Mouse (Mus musculus) embryonic facial prominence, embryonic 10.5 days (tissue): ENCODE results near the gene H2afx. TPM values are rescaled to one million over a fixed set of nuclear protein-coding genes. Genes with fewer than 3 reads are reported as not detected.
"Not testable (repeated sequence)": the region's sequence is repeated elsewhere in the genome, so short reads cannot be mapped to it uniquely, and the experiment has no call there.

Source experiments
- DNase-seq: peaks from one replicate; pipeline ENCODE4 v3.0.0-alpha.2; 2017; ENCODE audit warnings: low spot score
- H3K27ac ChIP-seq: fragments of 300-500 bp; sonication (generic); replicated peaks from 2 replicates; pipeline ENCODE4 v1.5.1; 2016; ENCODE audit warnings: mild to moderate bottlenecking
- H3K27me3 ChIP-seq: fragments of 300-500 bp; sonication (generic); replicated peaks from 2 replicates; pipeline ENCODE4 v1.6.1; 2016; ENCODE audit warnings: low read depth, mild to moderate bottlenecking; ENCODE audit not compliant: poor library complexity, severe bottlenecking
- H3K36me3 ChIP-seq: fragments of 300-500 bp; sonication (generic); replicated peaks from 2 replicates; pipeline ENCODE4 v1.6.1; 2016; ENCODE audit warnings: mild to moderate bottlenecking, moderate library complexity
- H3K4me1 ChIP-seq: fragments of 300-500 bp; sonication (generic); 2 replicates; pipeline ENCODE4 v1.6.1; 2016
- H3K4me3 ChIP-seq: fragments of 300-500 bp; sonication (generic); 2 replicates; pipeline ENCODE4 v1.5.1; 2016; ENCODE audit warnings: mild to moderate bottlenecking, moderate library complexity
- H3K9me3 ChIP-seq: fragments of 300-500 bp; sonication (generic); 2 replicates; pipeline ENCODE4 v1.6.1; 2016; ENCODE audit warnings: mild to moderate bottlenecking
- WGBS: fragments of 180-500 bp; shearing (Covaris S2); methylation state at CpG from one replicate; pipeline ENCODE4 v1.1.7; 2016; 5-methylcytosine and 5-hydroxymethylcytosine counted together
- polyA plus RNA-seq: library from polyadenylated mRNA; unstranded; fragments of >200 nt; fragmentation: Nextera tagmentation; extraction: Ambion mirVana; gene quantifications from 2 replicates; pipeline ENCODE4 v1.2.1, GENCODE M21; 2016

The H2afx gene
- polyA plus RNA-seq, result 601 and 615 TPM in 2 replicates

DNA sequence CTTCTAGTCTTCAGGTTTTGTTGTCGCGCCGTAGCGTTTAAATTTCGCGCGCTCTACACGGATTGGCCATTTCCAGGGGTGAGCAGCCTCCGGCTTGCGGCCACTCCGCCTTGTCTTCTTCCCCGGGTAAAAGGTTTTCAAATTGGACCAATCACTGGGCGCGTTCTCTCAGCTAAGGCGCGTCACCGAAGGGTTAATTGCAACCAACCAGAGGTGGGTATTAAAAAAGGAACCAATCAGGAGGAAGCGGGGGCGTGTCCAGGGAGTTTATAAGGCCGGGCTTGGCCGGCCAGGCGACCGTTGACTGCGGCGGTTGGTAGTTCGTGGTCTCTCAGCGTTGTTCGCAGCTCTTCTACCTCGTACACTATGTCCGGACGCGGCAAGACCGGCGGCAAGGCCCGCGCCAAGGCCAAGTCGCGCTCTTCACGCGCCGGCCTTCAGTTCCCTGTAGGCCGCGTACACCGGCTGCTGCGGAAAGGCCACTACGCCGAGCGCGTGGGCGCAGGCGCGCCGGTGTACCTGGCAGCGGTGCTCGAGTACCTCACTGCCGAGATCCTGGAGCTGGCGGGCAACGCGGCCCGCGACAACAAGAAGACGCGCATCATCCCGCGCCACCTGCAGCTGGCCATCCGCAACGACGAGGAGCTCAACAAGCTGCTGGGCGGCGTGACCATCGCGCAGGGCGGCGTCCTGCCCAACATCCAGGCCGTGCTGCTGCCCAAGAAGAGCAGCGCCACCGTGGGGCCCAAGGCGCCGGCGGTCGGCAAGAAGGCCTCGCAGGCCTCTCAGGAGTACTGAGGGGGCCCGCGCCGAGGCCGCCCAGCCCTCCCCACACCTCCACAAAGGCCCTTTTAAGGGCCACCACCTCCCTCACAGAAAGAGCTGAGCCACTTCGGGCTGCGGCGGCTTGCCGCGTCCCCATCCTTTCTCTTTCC lies at the start of gene H2afx:
Gene H2afx (plus strand): TSS at position 299 of the 935 bp plus-strand sequence.
- Histone ChIP-seq H3K4me1 (peaks cover 16% of the 10 kb centered on the region), H3K9me3 (peaks cover 6% of the 10 kb centered on the region), H3K27ac (peak within 1 kb of the TSS; percentile 98), H3K36me3 (peaks cover 81% of the 10 kb centered on the region), H3K4me3 (peak within 1 kb of the TSS; percentile 99), H3K27me3 (no peaks in the 10 kb centered on the region)
- WGBS, result under 1% methylated on average over 91 of the region's 91 CpGs
- peak; percentile 98 for DNase-seq

DNA sequence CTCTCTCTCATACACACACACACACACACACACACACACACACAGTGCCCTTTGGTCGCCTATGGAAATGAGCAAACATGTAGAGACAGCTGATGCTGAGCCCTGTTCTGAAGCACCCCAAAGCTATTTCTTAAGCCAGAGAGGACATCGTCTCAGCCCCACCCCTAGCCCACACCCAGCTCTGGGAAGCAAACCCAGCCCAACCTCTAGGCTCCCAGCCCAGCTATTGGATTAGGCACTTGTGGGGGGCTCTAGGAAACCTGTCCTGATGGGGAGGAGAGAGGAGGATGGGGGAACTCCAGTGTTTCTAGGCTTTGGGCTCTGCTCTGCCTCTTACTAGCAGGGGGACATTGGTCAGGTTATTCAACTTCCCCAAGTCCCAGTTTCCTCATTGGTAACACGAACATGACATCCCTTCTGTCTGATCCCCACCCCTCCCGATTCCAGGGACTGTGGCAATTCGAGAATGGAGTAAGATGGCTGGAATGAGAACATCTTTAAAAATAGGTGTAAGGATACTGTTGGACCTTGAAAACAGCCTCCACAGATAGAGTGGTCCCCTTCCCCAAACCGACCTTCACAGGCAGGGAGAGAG lies 48.1 kb upstream of the H2afx start:
- Histone ChIP-seq H3K27ac (no peak overlapping the region), H3K9me3 (no peaks in the 10 kb centered on the region), H3K4me3 (peak overlapping the region; percentile 81; the same call in 1 of the 2 replicates)

GRCm38 (mm10) chr9:44287003-44287400 lies 47.5 kb upstream of the H2afx start:
- WGBS, result 6% methylated on average over 11 of the region's 11 CpGs
- peak overlapping the region; percentile 81 for H3K27ac ChIP-seq

More for the DNA sequence above, 48.1 kb upstream of the H2afx start:
- no peak for DNase-seq
- Histone ChIP-seq H3K4me1 (peaks cover 31% of the 10 kb centered on the region), H3K36me3 (peaks cover 15% of the 10 kb centered on the region), H3K27me3 (peaks cover 55% of the 10 kb centered on the region)
- WGBS, result 8% methylated on average over 6 of the region's 6 CpGs

DNA sequence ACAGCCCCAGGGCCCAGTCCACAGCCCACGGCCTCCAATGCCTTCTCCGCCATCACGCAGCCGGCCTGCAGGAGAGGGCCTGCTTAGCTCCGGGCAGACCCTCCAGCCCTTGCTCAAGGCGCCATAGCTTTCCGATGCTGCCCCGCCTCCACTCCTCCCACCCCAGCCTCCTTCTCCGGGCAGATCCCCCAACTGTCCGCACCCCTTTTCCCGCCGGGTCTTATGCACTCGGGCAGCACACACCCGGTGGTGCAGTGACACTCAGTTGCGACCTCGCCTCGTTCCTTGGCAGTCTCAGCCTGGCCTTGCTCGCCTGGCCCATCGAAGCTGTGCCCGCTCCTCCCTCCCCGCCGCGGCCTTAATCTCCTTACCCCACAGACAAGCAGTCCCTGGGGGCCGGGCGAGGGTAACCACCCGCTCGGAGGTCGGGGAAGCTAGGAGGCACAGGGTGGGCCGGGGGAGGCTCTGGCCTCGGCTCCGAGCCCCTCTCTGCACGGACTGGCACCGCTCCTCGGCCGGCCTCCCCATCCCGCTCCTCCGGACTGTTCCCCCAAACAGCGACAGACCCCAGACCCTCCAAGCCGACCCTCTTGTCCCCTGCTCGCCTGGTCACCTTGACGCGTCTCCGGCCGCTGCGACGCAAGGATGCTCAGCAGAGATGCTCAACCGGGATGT lies 47.0 kb upstream of the H2afx start:
- Histone ChIP-seq H3K36me3 (peaks cover 26% of the 10 kb centered on the region), H3K9me3 (no peaks in the 10 kb centered on the region), H3K27ac (peak overlapping the region; percentile 81), H3K4me1 (peaks cover 31% of the 10 kb centered on the region), H3K4me3 (peak overlapping the region; percentile 81), H3K27me3 (peaks cover 55% of the 10 kb centered on the region)
- DNase-seq, result peak; percentile 59
- under 1% methylated on average over 47 of the region's 47 CpGs for WGBS

More at GRCm38 (mm10) chr9:44287003-44287400, 47.5 kb upstream of the H2afx start:
- peaks cover 21% of the 10 kb centered on the region for H3K36me3 ChIP-seq
- peak overlapping the region; percentile 81 for H3K4me3 ChIP-seq
- no peaks in the 10 kb centered on the region for H3K9me3 ChIP-seq
- H3K27me3 ChIP-seq, result peaks cover 55% of the 10 kb centered on the region
- peaks cover 31% of the 10 kb centered on the region for H3K4me1 ChIP-seq
- DNase-seq, result peak; percentile 18

- peaks cover 33% of the 10 kb centered on the region for H3K36me3 ChIP-seq
- H3K27ac ChIP-seq, result peak within 1 kb of the TSS; percentile 81
- peaks cover 55% of the 10 kb centered on the region for H3K27me3 ChIP-seq
- peak within 1 kb of the TSS; percentile 81 for H3K4me3 ChIP-seq
- H3K4me1 ChIP-seq, result peaks cover 31% of the 10 kb centered on the region
- 1% methylated on average over 38 of the region's 38 CpGs for WGBS
- DNase-seq, result peak; percentile 55
- no peaks in the 10 kb centered on the region for H3K9me3 ChIP-seq
Observed at GRCm38 (mm10) chr9:44288076-44288958, 46.2 kb upstream of the H2afx start, which contains the start of gene Abcg4. Gene Abcg4 (minus strand): TSS chr9:44288615.

- peak; percentile 27 for DNase-seq
- H3K27me3 ChIP-seq, result peaks cover 55% of the 10 kb centered on the region
- no peaks in the 10 kb centered on the region for H3K9me3 ChIP-seq
- 6% methylated on average over 11 of the region's 11 CpGs for WGBS
- peaks cover 39% of the 10 kb centered on the region for H3K36me3 ChIP-seq
- H3K4me3 ChIP-seq, result peak overlapping the region; percentile 81; the same call in 1 of the 2 replicates
- H3K4me1 ChIP-seq, result peaks cover 31% of the 10 kb centered on the region
- H3K27ac ChIP-seq, result no peak overlapping the region; the same call in 1 of the 2 replicates
Observed at GRCm38 (mm10) chr9:44288959-44289291, 45.6 kb upstream of the H2afx start.

- no peak overlapping the region for H3K27ac ChIP-seq
- H3K36me3 ChIP-seq, result peaks cover 73% of the 10 kb centered on the region
- H3K27me3 ChIP-seq, result peaks cover 29% of the 10 kb centered on the region
- peak; percentile 38 for DNase-seq
- WGBS, result 67% methylated on average over 3 of the region's 3 CpGs
- no peaks in the 10 kb centered on the region for H3K9me3 ChIP-seq
- peaks cover 18% of the 10 kb centered on the region for H3K4me1 ChIP-seq
- no peak overlapping the region for H3K4me3 ChIP-seq
Observed at GRCm38 (mm10) chr9:44292490-44292889, 42.0 kb upstream of the H2afx start.

GRCm38 (mm10) chr9:44300001-44300400 lies 34.5 kb upstream of the H2afx start:
- peaks cover 77% of the 10 kb centered on the region for H3K36me3 ChIP-seq
- H3K27ac ChIP-seq, result not testable (repeated sequence)
- WGBS, result 95% methylated on average over 3 of the region's 3 CpGs

GRCm38 (mm10) chr9:44305466-44306079 lies 28.9 kb upstream of the H2afx start, which contains the start of gene Hinfp:
Gene Hinfp (minus strand): TSS chr9:44305671.
- Histone ChIP-seq H3K4me3 (peak within 1 kb of the TSS; percentile 96), H3K27ac (peak within 1 kb of the TSS; percentile 91), H3K27me3 (peaks cover 4% of the 10 kb centered on the region), H3K4me1 (peaks cover 17% of the 10 kb centered on the region), H3K9me3 (no peaks in the 10 kb centered on the region), H3K36me3 (peaks cover 24% of the 10 kb centered on the region)
- under 1% methylated on average over 54 of the region's 54 CpGs for WGBS
- DNase-seq, result peak; percentile 99

More at GRCm38 (mm10) chr9:44300001-44300400, 34.5 kb upstream of the H2afx start:
- H3K4me3 ChIP-seq, H3K27me3 ChIP-seq, H3K9me3 ChIP-seq, DNase-seq: not testable (repeated sequence)
- H3K4me1 ChIP-seq, result peaks cover 16% of the 10 kb centered on the region

GRCm38 (mm10) chr9:44306532-44306931 lies 28.0 kb upstream of the H2afx start:
- 92% methylated on average over 6 of the region's 6 CpGs for WGBS
- DNase-seq, result no peak
- Histone ChIP-seq H3K9me3 (no peaks in the 10 kb centered on the region), H3K36me3 (peaks cover 15% of the 10 kb centered on the region), H3K27me3 (peaks cover 13% of the 10 kb centered on the region), H3K4me3 (no peak overlapping the region), H3K27ac (no peak overlapping the region), H3K4me1 (peaks cover 27% of the 10 kb centered on the region)

- Histone ChIP-seq H3K4me1 (peaks cover 33% of the 10 kb centered on the region), H3K4me3 (no peak overlapping the region), H3K27ac (no peak overlapping the region), H3K9me3 (no peaks in the 10 kb centered on the region), H3K36me3 (peaks cover 8% of the 10 kb centered on the region), H3K27me3 (peaks cover 19% of the 10 kb centered on the region)
- 87% methylated on average over 2 of the region's 2 CpGs for WGBS
- DNase-seq, result no peak
Observed at GRCm38 (mm10) chr9:44307248-44307647, 27.2 kb upstream of the H2afx start.
